Mouse (Mus musculus) ES-CJ7 (cell line): ENCODE measurements around the gene Nacc2.

Experiments used
- DNase-seq: peaks from one replicate; pipeline ENCODE4 v3.0.0; 2011; ENCODE audit warnings: low read depth, low spot score

Nacc2 gene

GRCm38 (mm10) chr2:26139545-26140206, 16.7 kb upstream of the Nacc2 start:
- DNase-seq = peak; percentile 40

GRCm38 (mm10) chr2:26139034-26139544, 16.1 kb upstream of the Nacc2 start:
- no peak for DNase-seq

- peak; percentile 52 for DNase-seq
These were observed 15.4 kb upstream of the Nacc2 start for GRCm38 (mm10) chr2:26138252-26139033.

- no peak for DNase-seq
These were observed 11.6 kb upstream of the Nacc2 start for GRCm38 (mm10) chr2:26134591-26134990.

- DNase-seq = peak; percentile 93
These were observed 9.9 kb upstream of the Nacc2 start for GRCm38 (mm10) chr2:26132628-26133551.

- DNase-seq = no peak
These were observed 8.3 kb upstream of the Nacc2 start for GRCm38 (mm10) chr2:26131327-26131726.

- no peak for DNase-seq
These were observed 6.9 kb upstream of the Nacc2 start for GRCm38 (mm10) chr2:26129962-26130361.

- DNase-seq = peak; percentile 89
These were observed 6.3 kb upstream of the Nacc2 start for GRCm38 (mm10) chr2:26129346-26129745.

GRCm38 (mm10) chr2:26122171-26123078, 595 bp downstream of the Nacc2 start:
- no peak for DNase-seq

- no peak for DNase-seq
These were observed 1.4 kb downstream of the Nacc2 start for GRCm38 (mm10) chr2:26121541-26122083.

- DNase-seq = no peak
These were observed 3.4 kb downstream of the Nacc2 start for GRCm38 (mm10) chr2:26119626-26120025.

GRCm38 (mm10) chr2:26119310-26119592, 3.8 kb downstream of the Nacc2 start:
- no peak for DNase-seq

GRCm38 (mm10) chr2:26118584-26119309, 4.3 kb downstream of the Nacc2 start:
- DNase-seq = no peak

- no peak for DNase-seq
These were observed 5.4 kb downstream of the Nacc2 start for GRCm38 (mm10) chr2:26117580-26117979.

GRCm38 (mm10) chr2:26116550-26116949, 6.5 kb downstream of the Nacc2 start:
- DNase-seq = no peak

- no peak for DNase-seq
These were observed 7.8 kb downstream of the Nacc2 start for GRCm38 (mm10) chr2:26115215-26115614.

- no peak for DNase-seq
These were observed 14.8 kb downstream of the Nacc2 start for GRCm38 (mm10) chr2:26108237-26108636.

GRCm38 (mm10) chr2:26107011-26107410, 16.0 kb downstream of the Nacc2 start:
- DNase-seq = no peak

GRCm38 (mm10) chr2:26106233-26106632, 16.8 kb downstream of the Nacc2 start:
- no peak for DNase-seq

GRCm38 (mm10) chr2:26100296-26100695, 22.7 kb downstream of the Nacc2 start:
- DNase-seq = no peak
